Mouse (Mus musculus) liver, postnatal 0 days (tissue): ENCODE measurements around the gene Pop7.

ENCODE experiments used
- CTCF ChIP-seq: sonication (generic); IDR thresholded peaks from 2 replicates; pipeline ENCODE4 v1.5.1; 2016; ENCODE audit warnings: antibody characterized with exemption, low read depth
- EP300 ChIP-seq: IDR thresholded peaks from 2 replicates; pipeline ENCODE4 v1.6.1; 2016; ENCODE audit warnings: antibody characterized with exemption, low read depth, mild to moderate bottlenecking

DNA sequence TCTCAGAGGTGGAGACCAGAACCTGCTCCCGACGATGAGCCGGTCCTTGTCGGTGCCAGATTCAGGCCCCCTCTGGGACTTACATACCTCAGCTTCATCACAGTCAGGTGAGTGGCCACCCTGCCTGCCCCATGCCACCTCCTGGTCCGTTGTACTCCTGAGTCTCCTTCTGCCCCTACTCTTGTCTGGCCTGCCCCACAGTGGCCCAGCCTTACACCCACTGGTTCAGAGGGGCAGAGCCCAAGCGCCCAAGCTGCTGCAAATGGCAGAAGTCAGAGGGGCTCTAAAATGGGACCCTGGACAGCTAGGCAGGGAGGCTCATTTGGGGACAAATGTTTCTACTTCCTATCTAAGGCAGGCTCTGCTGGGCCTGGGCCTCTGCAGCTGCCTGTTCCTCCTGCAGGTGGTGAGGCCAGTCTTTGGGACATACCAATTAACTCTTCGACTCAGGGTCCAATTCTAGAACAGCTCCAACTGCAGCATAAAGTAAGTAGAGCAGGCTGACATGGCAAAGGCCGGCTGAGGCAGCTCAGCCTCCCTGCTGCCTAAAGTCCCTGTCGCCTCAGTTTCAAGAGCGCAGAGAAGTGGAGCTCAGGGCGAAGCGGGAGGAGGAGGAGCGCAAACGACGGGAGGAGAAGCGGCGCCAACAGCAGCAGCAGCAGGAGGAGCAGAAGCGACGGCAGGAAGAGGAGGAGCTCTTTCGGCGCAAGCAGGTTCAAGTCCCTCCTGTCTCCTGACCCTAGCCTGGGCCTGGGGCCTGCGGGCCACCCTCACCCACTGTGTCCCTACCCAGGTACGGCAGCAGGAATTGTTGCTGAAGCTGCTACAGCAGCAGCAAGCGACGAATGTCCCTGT, 21.3 kb upstream of the Pop7 start:
- no peak for TF ChIP-seq CTCF
- no peak for TF ChIP-seq EP300
